Mouse (Mus musculus) intestine, embryonic 14.5 days (tissue): Measurements from ENCODE around the gene Pde10a. TPM values are rescaled to one million over a fixed set of nuclear protein-coding genes. Genes with fewer than 3 reads are reported as not detected.

ENCODE experiments used
- ATAC-seq: fragments of 200-750 bp; cut with Nextera tagmentation; replicated peaks from 2 replicates; pipeline ENCODE4 v1.8.0; 2017; ENCODE audit warnings: low read depth, moderate number of reproducible peaks, moderate TSS enrichment, moderate library complexity; ENCODE audit not compliant: low FRiP score, low TSS enrichment
- DNase-seq: peaks from one replicate; pipeline ENCODE4 v3.0.0-alpha.2; 2018; ENCODE audit warnings: low spot score
- H3K27ac ChIP-seq: fragments of 300-500 bp; sonication (generic); 2 replicates; pipeline ENCODE4 v1.5.1; 2014; ENCODE audit warnings: low read depth, mild to moderate bottlenecking, control low read depth
- H3K27me3 ChIP-seq: fragments of 300-500 bp; sonication (generic); replicated peaks from 2 replicates; pipeline ENCODE4 v1.6.1; 2014; ENCODE audit warnings: low read length, control low read depth; ENCODE audit not compliant: control insufficient read depth, insufficient read depth
- H3K36me3 ChIP-seq: fragments of 300-500 bp; sonication (generic); 2 replicates; pipeline ENCODE4 v1.6.1; 2014; ENCODE audit warnings: low read length, control low read depth; ENCODE audit not compliant: control insufficient read depth, insufficient read depth
- H3K4me1 ChIP-seq: fragments of 300-500 bp; sonication (generic); replicated peaks from 2 replicates; pipeline ENCODE4 v1.6.1; 2014; ENCODE audit warnings: low read length, control low read depth, mixed read lengths; ENCODE audit not compliant: control insufficient read depth, insufficient read depth
- H3K4me2 ChIP-seq: fragments of 300-500 bp; sonication (generic); 2 replicates; pipeline ENCODE4 v1.6.1; 2014; ENCODE audit warnings: low read length
- H3K4me3 ChIP-seq: fragments of 300-500 bp; sonication (generic); 2 replicates; pipeline ENCODE4 v1.5.1; 2014; ENCODE audit warnings: low read depth, low read length, control low read depth, mixed read lengths
- H3K9ac ChIP-seq: fragments of 300-500 bp; sonication (generic); 2 replicates; pipeline ENCODE4 v1.6.1; 2014; ENCODE audit warnings: mild to moderate bottlenecking, low read length
- H3K9me3 ChIP-seq: fragments of 300-500 bp; sonication (generic); 2 replicates; pipeline ENCODE4 v1.6.1; 2016; ENCODE audit warnings: low read length, control low read depth; ENCODE audit not compliant: control insufficient read depth
- WGBS: fragments of 180-500 bp; shearing (Covaris S2); extraction: QIAGEN DNeasy Blood & Tissue Kit; methylation state at CpG from one replicate; pipeline ENCODE4 v1.1.7; 2014; 5-methylcytosine and 5-hydroxymethylcytosine counted together
- polyA plus RNA-seq: library from polyadenylated mRNA; unstranded; fragments of >200 nt; fragmentation: Nextera tagmentation; extraction: Ambion mirVana; gene quantifications from 2 replicates; pipeline ENCODE4 v1.2.1, GENCODE M21; 2014

Gene Pde10a
- polyA plus RNA-seq, 1 experiment from 2014 or later, result 1.4 TPM

DNA sequence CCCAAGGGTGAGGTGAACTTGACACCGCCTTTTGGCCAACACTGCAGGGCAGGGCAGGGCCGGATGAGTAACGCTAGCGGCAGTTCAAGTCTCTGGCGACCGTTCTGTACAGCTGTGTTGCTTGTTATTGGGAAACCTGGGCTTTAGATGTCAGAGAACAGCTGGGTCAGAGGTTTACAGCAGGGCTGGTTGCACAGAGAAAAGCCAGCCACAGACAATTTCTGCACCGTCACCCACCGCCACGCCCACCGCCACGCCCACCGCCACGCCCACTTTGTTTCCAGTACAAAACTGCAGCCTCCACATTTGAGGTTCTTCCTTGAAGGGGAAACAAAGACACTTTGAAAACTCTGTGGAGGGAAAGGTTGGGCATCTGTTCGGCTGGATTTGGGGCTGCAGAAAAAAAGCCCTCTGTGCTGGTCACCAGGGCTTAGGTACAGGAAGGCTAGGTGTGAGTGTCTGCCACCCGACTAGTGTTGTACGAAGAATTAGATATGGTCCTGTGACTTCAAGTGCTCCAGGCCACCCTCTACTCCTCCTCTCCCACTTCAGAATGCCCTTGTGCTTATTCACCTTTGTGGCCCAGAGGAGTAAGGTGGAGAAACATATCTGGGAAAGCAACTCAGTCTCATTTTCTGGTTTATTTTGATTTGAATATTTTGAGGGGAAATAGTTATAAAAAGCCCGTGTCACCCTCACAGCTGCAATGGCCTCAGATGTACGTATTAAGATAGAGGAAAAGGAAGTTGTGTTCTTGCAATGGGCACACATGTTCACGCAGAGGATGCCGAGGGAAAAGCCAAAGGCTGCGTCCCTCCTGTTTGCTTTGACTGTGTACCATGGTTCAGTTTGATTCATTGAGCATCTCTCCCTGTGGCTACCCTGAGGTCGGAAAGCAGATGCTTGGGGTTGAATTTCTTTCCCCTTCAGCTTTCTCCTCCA lies 331.5 kb downstream of the Pde10a start:
- 33% methylated on average over 22 of the region's 22 CpGs for WGBS
- ATAC-seq (no peak), DNase-seq (peak; percentile 89)
- H3K9ac ChIP-seq, result no peak overlapping the region
- H3K4me2 ChIP-seq, result peak overlapping the region; percentile 40
- no peaks in the 10 kb centered on the region for H3K27me3 ChIP-seq
- H3K36me3 ChIP-seq, result no peaks in the 10 kb centered on the region
- no peaks in the 10 kb centered on the region for H3K9me3 ChIP-seq
- no peak overlapping the region for H3K27ac ChIP-seq
- H3K4me1 ChIP-seq, result peaks cover 5% of the 10 kb centered on the region
- H3K4me3 ChIP-seq, result no peak overlapping the region

DNA sequence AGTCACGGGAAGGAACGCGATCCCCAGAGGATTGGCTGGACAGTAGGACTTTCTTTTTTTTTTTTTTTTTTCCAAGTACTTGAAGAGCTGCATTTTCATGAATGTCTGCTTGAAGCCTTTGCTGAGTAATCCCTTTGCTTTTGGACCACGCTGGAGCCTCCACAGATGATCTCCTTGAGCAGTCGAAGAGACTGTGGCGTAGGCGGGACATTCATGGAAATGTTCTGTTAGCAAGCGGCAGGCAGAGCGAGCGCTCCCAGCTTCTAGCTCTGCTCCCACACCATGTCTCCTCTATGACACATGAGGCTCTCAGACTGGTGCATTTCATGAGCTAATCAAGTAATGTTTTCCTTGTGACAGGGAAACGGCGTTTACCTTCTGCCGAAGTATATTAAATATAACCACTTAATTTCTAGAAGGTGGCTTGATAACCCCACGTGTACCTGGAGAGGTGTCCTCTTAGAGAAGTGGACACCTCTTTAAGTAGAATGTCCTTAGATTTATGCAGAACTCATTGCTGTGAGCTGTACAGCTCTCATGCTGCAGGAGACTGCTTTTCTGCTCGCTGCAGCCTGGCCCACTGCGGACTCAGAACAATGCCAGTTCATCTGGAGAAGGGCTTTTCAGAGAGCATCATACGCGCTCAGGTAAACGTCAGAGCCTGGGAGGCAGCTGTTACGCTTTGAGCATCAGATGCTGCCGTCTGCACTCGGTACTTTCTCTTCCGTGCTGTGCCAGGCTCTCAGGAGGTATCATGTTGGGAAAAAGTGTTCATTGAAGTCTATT lies 333.7 kb downstream of the Pde10a start:
- ATAC-seq, result no peak
- H3K4me2 ChIP-seq, result no peak overlapping the region
- peaks cover 5% of the 10 kb centered on the region for H3K4me1 ChIP-seq

DNA sequence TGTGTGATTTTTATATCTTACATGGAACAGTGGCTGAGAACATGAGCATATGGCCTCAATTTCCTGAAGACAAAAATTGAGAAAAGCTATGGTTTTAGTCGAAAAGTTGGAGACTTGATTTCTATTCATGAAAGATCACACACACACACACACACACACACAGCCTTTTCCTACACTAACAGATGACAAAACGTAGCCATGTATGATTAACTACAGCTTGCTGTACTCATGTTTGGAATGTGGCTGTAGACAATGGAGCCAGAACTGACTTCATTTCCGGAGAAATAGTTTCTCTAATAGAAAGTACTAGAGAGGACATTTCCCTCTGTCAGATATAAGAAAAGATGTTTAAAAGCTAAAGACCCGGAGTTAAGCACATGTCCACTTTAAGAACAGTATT lies 334.3 kb downstream of the Pde10a start:
- no peak overlapping the region for H3K27ac ChIP-seq
- DNase-seq, result no peak

More for the DNA sequence above, 333.7 kb downstream of the Pde10a start:
- H3K9ac ChIP-seq, result no peak overlapping the region
- H3K9me3 ChIP-seq, result no peaks in the 10 kb centered on the region
- no peak overlapping the region for H3K4me3 ChIP-seq
- H3K27me3 ChIP-seq, result no peaks in the 10 kb centered on the region
- no peak overlapping the region for H3K27ac ChIP-seq
- 72% methylated on average over 23 of the region's 23 CpGs for WGBS
- no peak for DNase-seq
- no peaks in the 10 kb centered on the region for H3K36me3 ChIP-seq

DNA sequence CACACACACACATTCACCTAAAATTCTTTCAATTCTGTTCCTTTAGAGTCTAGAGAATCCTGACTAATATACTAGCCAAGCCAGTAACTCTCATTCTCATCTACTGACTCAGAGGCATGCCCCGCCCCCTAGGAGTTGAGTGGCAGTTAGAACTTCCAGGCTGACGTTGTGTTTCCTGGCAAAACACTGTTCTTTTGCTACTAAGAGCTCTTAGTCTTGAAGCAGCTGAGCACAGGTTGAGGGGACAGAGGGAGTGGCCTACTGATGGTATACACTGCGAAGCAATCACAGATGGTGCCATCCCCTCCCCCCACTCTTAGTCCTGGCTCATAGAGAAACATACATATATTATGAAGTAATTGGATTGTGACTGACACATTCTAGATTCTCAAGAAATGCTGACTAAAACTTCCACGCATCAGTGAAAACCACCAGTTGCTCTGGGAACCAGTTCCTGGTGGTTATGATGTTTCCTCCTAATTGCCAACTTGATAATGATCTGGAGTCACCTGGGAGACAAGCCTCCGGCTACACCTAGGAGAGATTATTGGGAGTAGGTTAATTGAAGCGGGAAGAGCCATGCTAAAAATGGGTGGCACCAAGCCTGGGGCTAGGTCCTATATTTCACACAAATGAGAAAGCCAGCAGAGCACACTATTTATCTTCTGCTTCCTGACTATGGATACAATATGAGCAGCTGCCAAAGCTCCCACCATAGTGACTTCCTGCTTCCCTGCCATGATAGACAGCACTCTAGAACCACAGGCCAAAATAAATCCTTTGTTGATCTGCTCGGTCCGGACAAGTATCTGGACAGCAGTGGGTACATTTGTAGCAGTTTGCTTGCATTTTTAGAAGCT lies 339.7 kb downstream of the Pde10a start:
- Histone ChIP-seq H3K4me2 (no peak overlapping the region), H3K9me3 (no peaks in the 10 kb centered on the region), H3K4me3 (no peak overlapping the region), H3K27ac (no peak overlapping the region), H3K9ac (no peak overlapping the region), H3K36me3 (no peaks in the 10 kb centered on the region), H3K4me1 (no peaks in the 10 kb centered on the region), H3K27me3 (no peaks in the 10 kb centered on the region)
- ATAC-seq (no peak), DNase-seq (no peak)
- 74% methylated on average over 8 of the region's 8 CpGs for WGBS

More for the DNA sequence above, 334.3 kb downstream of the Pde10a start:
- Histone ChIP-seq H3K4me2 (no peak overlapping the region), H3K4me1 (peaks cover 5% of the 10 kb centered on the region), H3K9me3 (no peaks in the 10 kb centered on the region), H3K27me3 (no peaks in the 10 kb centered on the region), H3K4me3 (no peak overlapping the region), H3K9ac (no peak overlapping the region), H3K36me3 (no peaks in the 10 kb centered on the region)
- no peak for ATAC-seq
- 41% methylated on average over 4 of the region's 4 CpGs for WGBS

DNA sequence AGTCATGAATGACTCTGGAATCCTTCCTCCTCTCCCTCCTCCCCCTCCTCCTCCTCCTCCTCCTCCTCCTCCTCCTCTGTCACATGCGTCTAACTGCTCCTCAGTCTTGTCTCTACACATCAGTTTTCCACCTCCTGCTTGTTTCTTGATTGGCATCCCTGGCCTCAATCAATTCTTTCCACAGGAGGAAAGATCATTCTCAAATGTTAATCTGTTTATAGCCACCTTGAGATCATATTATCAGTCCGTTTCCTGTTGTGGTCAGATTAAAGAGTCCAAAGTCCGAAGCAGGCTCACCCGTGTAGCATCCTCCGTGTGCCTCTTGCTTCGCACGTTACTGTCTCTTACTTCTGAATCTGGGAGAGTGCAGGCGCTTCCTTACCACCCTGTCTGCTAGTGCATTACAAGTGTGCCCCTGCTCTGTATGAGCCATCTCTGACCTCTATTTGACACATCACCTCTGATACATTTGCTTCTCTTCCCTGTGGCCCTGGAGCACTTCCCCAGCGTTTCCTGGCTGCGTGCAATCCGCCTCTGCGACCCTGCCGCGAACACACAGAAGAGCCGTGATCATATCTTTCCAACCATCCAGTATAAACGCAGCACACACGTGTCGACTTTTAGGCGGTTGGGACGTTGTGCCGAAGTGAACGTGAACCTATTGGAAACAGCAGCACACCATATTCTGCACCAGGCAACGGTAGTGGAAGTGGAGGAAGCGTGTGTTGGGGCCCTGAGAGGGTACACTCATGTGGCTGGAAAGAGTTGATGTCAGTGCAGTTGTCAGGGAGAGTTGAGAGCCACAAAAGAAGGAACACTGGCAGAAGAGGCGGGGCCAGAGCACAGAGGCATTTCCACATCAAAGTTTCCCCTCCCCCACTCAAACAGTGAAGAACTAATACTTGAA lies 342.4 kb downstream of the Pde10a start:
- H3K27me3 ChIP-seq, result no peaks in the 10 kb centered on the region
- peaks cover 6% of the 10 kb centered on the region; the same call in 1 of the 2 replicates for H3K4me1 ChIP-seq
- H3K9me3 ChIP-seq, result no peaks in the 10 kb centered on the region
- no peak overlapping the region for H3K9ac ChIP-seq
- DNase-seq (no peak), ATAC-seq (no peak)
- WGBS, result 71% methylated on average over 25 of the region's 25 CpGs
- H3K27ac ChIP-seq, result no peak overlapping the region
- H3K4me2 ChIP-seq, result no peak overlapping the region
- no peak overlapping the region for H3K4me3 ChIP-seq
- H3K36me3 ChIP-seq, result no peaks in the 10 kb centered on the region

DNA sequence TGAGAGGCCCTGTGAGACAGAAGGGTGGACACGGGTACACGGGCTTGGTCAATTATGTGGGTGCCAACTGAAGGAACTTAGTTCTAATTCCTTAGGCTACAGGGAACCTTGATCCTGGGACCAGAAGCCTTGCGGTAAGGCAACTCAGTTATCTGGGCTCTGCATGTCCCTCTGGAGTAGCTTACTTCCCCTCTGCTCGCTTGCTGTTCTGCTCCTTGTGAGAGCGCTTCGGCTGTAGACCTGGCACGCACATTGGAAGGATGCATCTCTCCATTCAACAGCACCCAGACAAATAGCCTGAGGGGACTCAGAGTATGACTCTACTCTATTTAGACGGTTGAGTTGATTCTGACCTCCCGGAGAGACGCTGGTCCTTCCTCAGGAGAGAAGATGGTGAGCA lies 344.1 kb downstream of the Pde10a start:
- no peak for ATAC-seq
- Histone ChIP-seq H3K4me2 (no peak overlapping the region), H3K4me1 (peaks cover 9% of the 10 kb centered on the region; the same call in 1 of the 2 replicates), H3K36me3 (no peaks in the 10 kb centered on the region), H3K27me3 (no peaks in the 10 kb centered on the region), H3K4me3 (no peak overlapping the region), H3K9ac (no peak overlapping the region), H3K27ac (no peak overlapping the region), H3K9me3 (no peaks in the 10 kb centered on the region)
- DNase-seq, result no peak
- WGBS, result 87% methylated on average over 10 of the region's 10 CpGs

DNA sequence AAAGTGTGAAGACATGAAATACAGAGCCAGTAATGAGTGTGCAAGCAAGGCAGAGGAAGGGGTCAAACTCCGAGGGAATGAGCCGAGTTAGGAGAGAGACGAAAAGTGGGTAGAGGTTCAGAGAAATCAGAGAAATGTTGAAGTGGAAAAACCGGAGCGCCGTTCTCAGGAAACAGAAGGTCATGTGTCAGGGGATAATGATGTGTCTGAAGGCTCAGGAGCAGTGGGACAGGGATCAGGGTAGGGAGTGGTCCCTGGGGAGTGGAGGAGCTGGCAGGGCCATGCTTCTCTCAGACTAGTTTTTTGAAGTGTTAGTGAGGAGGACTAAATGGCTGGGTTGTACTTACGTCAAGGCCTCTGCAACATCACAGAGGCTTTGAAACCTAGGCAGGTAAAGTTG lies 345.7 kb downstream of the Pde10a start:
- no peaks in the 10 kb centered on the region for H3K36me3 ChIP-seq
- DNase-seq, result no peak
- 75% methylated on average over 7 of the region's 7 CpGs for whole genome bisulfite sequencing
- H3K4me3 ChIP-seq, result no peak overlapping the region
- no peaks in the 10 kb centered on the region for H3K27me3 ChIP-seq
- ATAC-seq, result no peak
- no peaks in the 10 kb centered on the region for H3K9me3 ChIP-seq
- no peak overlapping the region for H3K4me2 ChIP-seq
- H3K9ac ChIP-seq, result no peak overlapping the region
- H3K27ac ChIP-seq, result no peak overlapping the region
- H3K4me1 ChIP-seq, result peaks cover 9% of the 10 kb centered on the region; the same call in 1 of the 2 replicates
